Mouse (Mus musculus): ENCODE data around the gene Taok2. TPM values are rescaled to one million over a fixed set of nuclear protein-coding genes. Genes with fewer than 3 reads are reported as not detected.

The Taok2 gene
- polyA plus RNA-seq, 1 experiment from 2014 or later = 40.1 TPM

- Histone ChIP-seq H3K27me3 (ENCODE audit: control insufficient read depth, insufficient read depth, low read length) (peaks cover 22% of the 10 kb centered on the region), H3K4me3 (replicated peaks; ENCODE audit: low read length) (no peak overlapping the region), H3K9me3 (replicated peaks; ENCODE audit: control insufficient read depth, low read length) (no peaks in the 10 kb centered on the region), H3K36me3 (ENCODE audit: control insufficient read depth, insufficient read depth, low read length) (no peaks in the 10 kb centered on the region), H3K4me1 (ENCODE audit: control insufficient read depth, insufficient read depth, low read length) (0 out of 2 replicates have a peak, but pooled peaks cover 3% of the 10 kb centered on the region), H3K4me2 (ENCODE audit: low read depth, low read length) (no peak overlapping the region), H3K9ac (ENCODE audit: low read length) (no peak overlapping the region), H3K27ac (ENCODE audit: low read length) (no peak overlapping the region)
- WGBS = 14% methylated on average over 10 of the region's 10 CpGs
- no peak; the same call in 1 of the 2 replicates for ATAC-seq (ENCODE audit: insufficient read depth, low FRiP score)
Observed at GRCm38 (mm10) chr7:126823940-126824339, 60.6 kb downstream of the Taok2 start.

- 0 out of 2 replicates have a peak, but pooled peaks cover 3% of the 10 kb centered on the region for H3K4me1 ChIP-seq (ENCODE audit: control insufficient read depth, insufficient read depth, low read length)
- H3K9ac ChIP-seq (ENCODE audit: low read length) = peak overlapping the region; percentile 49; the same call in 1 of the 2 replicates
- no peak for ATAC-seq (ENCODE audit: insufficient read depth, low FRiP score)
- peaks cover 22% of the 10 kb centered on the region for H3K27me3 ChIP-seq (ENCODE audit: control insufficient read depth, insufficient read depth, low read length)
- no peak overlapping the region for H3K27ac ChIP-seq (ENCODE audit: low read length)
- H3K4me3 ChIP-seq (replicated peaks; ENCODE audit: low read length) = peak overlapping the region; percentile 27
- H3K9me3 ChIP-seq (replicated peaks; ENCODE audit: control insufficient read depth, low read length) = no peaks in the 10 kb centered on the region
- under 1% methylated on average over 18 of the region's 19 CpGs for WGBS
- peak overlapping the region; percentile 54 for H3K4me2 ChIP-seq (ENCODE audit: low read depth, low read length)
- H3K36me3 ChIP-seq (ENCODE audit: control insufficient read depth, insufficient read depth, low read length) = no peaks in the 10 kb centered on the region
Observed at GRCm38 (mm10) chr7:126823202-126823711, 61.2 kb downstream of the Taok2 start.

- no peaks in the 10 kb centered on the region for H3K36me3 ChIP-seq (ENCODE audit: control insufficient read depth, insufficient read depth, low read length)
- H3K9me3 ChIP-seq (replicated peaks; ENCODE audit: control insufficient read depth, low read length) = no peaks in the 10 kb centered on the region
- peaks cover 22% of the 10 kb centered on the region for H3K27me3 ChIP-seq (ENCODE audit: control insufficient read depth, insufficient read depth, low read length)
- WGBS = 20% methylated on average over 9 of the region's 9 CpGs
- no peak overlapping the region for H3K9ac ChIP-seq (ENCODE audit: low read length)
- 0 out of 2 replicates have a peak, but pooled peaks cover 3% of the 10 kb centered on the region for H3K4me1 ChIP-seq (ENCODE audit: control insufficient read depth, insufficient read depth, low read length)
- H3K4me3 ChIP-seq (replicated peaks; ENCODE audit: low read length) = peak overlapping the region; percentile 27; the same call in 1 of the 2 replicates
- peak overlapping the region; percentile 54; the same call in 1 of the 2 replicates for H3K4me2 ChIP-seq (ENCODE audit: low read depth, low read length)
- H3K27ac ChIP-seq (ENCODE audit: low read length) = no peak overlapping the region
- ATAC-seq (ENCODE audit: insufficient read depth, low FRiP score) = no peak; the same call in 1 of the 2 replicates
Observed at GRCm38 (mm10) chr7:126822741-126823140, 61.8 kb downstream of the Taok2 start.

DNA sequence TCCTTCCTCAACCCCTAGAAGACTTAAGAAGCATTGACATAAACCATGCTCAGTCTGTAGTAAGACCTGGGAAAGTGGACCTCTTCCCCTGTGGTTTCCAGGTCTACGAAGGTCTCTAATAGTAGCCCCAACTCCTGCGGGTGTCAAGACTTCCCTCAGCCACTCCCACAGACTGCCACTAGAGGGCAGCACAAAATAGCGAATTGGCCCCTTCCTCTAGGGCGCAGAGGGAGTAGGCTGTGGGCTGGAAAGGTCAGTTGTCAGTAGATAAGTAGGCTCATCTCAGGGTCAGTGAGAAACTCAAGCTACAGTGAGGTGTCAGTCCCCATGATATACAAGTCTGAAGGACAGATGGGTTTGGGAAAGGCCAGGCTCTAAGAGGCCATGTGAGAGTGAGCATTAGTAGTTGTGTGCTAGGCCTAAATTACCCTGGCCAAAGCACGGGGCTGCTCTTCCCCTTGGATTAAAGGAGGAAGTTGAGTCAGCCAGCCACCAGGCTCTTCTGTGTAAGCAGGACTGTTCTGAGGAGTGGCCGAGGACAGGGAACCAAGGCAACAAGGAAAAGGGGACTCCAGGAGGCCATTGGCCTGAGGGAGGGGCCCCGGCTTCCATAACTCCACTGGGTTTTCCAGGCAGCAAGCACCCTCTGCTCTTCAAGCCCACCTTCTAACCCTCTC, 62.5 kb downstream of the Taok2 start:
- no peaks in the 10 kb centered on the region for H3K36me3 ChIP-seq (ENCODE audit: control insufficient read depth, insufficient read depth, low read length)
- ATAC-seq (ENCODE audit: insufficient read depth, low FRiP score) = peak; percentile 25; the same call in 1 of the 2 replicates
- H3K9me3 ChIP-seq (replicated peaks; ENCODE audit: control insufficient read depth, low read length) = no peaks in the 10 kb centered on the region
- no peak overlapping the region for H3K27ac ChIP-seq (ENCODE audit: low read length)
- no peak overlapping the region for H3K4me3 ChIP-seq (replicated peaks; ENCODE audit: low read length)
- 19% methylated on average over 7 of the region's 7 CpGs for WGBS
- H3K9ac ChIP-seq (ENCODE audit: low read length) = no peak overlapping the region
- 0 out of 2 replicates have a peak, but pooled peaks cover 3% of the 10 kb centered on the region for H3K4me1 ChIP-seq (ENCODE audit: control insufficient read depth, insufficient read depth, low read length)
- H3K27me3 ChIP-seq (ENCODE audit: control insufficient read depth, insufficient read depth, low read length) = peaks cover 22% of the 10 kb centered on the region
- H3K4me2 ChIP-seq (ENCODE audit: low read depth, low read length) = no peak overlapping the region

DNA sequence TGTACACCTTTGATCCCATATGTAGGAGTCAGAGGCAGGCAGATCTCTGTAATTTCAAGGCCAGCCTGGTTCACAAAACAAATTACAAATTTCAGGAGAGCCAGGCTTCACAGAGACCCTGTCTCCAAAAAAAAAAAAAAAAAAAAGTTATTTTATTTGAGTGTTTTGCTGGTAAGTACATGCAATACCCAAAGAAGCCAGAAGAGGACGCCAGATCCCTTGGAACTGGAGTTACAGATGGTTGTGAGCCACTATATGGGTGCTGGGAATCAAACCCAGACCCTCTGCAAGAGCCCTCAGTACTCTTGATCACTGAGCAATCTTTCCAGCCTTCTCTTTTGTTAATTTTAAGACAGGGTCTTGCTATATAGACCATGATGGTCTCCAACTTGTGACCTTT, 65.7 kb downstream of the Taok2 start:
- WGBS = 21% methylated on average over 1 of the region's 1 CpGs
- H3K4me3 ChIP-seq (replicated peaks; ENCODE audit: low read length) = no peak overlapping the region
- ATAC-seq (ENCODE audit: insufficient read depth, low FRiP score) = no peak
- no peak overlapping the region for H3K27ac ChIP-seq (ENCODE audit: low read length)
- H3K4me2 ChIP-seq (ENCODE audit: low read depth, low read length) = no peak overlapping the region
- H3K36me3 ChIP-seq (ENCODE audit: control insufficient read depth, insufficient read depth, low read length) = no peaks in the 10 kb centered on the region
- H3K9me3 ChIP-seq (replicated peaks; ENCODE audit: control insufficient read depth, low read length) = no peaks in the 10 kb centered on the region
- peaks cover 10% of the 10 kb centered on the region for H3K27me3 ChIP-seq (ENCODE audit: control insufficient read depth, insufficient read depth, low read length)
- 0 out of 2 replicates have a peak, but pooled peaks cover 3% of the 10 kb centered on the region for H3K4me1 ChIP-seq (ENCODE audit: control insufficient read depth, insufficient read depth, low read length)
- H3K9ac ChIP-seq (ENCODE audit: low read length) = no peak overlapping the region

DNA sequence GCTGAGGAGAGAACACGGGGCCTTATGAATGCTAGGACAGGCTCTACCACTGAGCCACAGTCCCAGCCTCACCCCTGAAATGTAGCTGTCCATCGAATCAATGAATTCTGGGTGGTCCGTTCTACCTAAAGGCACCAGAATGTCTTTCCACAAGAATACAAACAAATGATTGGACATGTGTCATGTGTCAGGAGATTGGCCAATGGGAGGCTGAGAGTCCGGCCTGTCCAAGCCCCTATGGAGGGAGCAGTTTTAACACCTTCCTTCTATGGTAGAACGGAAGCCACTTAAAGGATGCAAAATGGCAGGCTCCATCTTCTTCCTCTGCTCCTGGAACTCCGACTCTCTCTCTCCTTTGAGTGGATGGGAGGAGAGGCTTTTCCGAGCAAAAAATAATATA, 66.9 kb downstream of the Taok2 start:
- Histone ChIP-seq H3K9ac (ENCODE audit: low read length) (no peak overlapping the region), H3K4me2 (ENCODE audit: low read depth, low read length) (no peak overlapping the region), H3K4me1 (ENCODE audit: control insufficient read depth, insufficient read depth, low read length) (no peaks in the 10 kb centered on the region), H3K36me3 (ENCODE audit: control insufficient read depth, insufficient read depth, low read length) (no peaks in the 10 kb centered on the region), H3K27ac (ENCODE audit: low read length) (no peak overlapping the region), H3K4me3 (replicated peaks; ENCODE audit: low read length) (no peak overlapping the region), H3K27me3 (ENCODE audit: control insufficient read depth, insufficient read depth, low read length) (peaks cover under 1% of the 10 kb centered on the region), H3K9me3 (replicated peaks; ENCODE audit: control insufficient read depth, low read length) (no peaks in the 10 kb centered on the region)
- 78% methylated on average over 7 of the region's 7 CpGs for WGBS
- ATAC-seq (ENCODE audit: insufficient read depth, low FRiP score) = no peak

DNA sequence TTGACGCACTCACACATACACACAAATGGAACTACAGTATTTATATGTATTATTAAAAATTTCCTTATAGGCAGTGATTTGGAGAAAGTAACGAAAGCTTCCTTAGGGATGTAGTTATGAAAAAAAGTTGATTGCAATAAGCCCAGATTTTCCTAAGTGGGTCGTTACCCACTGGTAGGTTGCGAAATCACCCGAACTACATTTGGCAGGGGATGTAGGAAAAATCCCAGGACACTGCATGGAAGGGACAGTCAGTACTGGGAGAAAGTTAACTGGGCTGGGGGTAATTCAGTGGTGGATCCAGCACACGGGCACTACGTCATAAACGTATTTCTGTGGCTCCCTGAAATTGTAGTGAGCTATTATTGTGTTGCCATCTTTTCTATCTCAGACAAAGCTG, 68.0 kb downstream of the Taok2 start:
- WGBS = 80% methylated on average over 8 of the region's 8 CpGs

GRCm38 (mm10) chr7:126815726-126816222, 68.7 kb downstream of the Taok2 start:
- no peak overlapping the region for H3K9ac ChIP-seq (ENCODE audit: low read length)
- no peaks in the 10 kb centered on the region for H3K4me1 ChIP-seq (ENCODE audit: control insufficient read depth, insufficient read depth, low read length)
- no peaks in the 10 kb centered on the region for H3K9me3 ChIP-seq (replicated peaks; ENCODE audit: control insufficient read depth, low read length)
- no peak for ATAC-seq (ENCODE audit: insufficient read depth, low FRiP score)
- H3K36me3 ChIP-seq (ENCODE audit: control insufficient read depth, insufficient read depth, low read length) = no peaks in the 10 kb centered on the region
- no peak overlapping the region for H3K4me3 ChIP-seq (replicated peaks; ENCODE audit: low read length)
- no peaks in the 10 kb centered on the region for H3K27me3 ChIP-seq (ENCODE audit: control insufficient read depth, insufficient read depth, low read length)
- H3K4me2 ChIP-seq (ENCODE audit: low read depth, low read length) = no peak overlapping the region
- H3K27ac ChIP-seq (ENCODE audit: low read length) = no peak overlapping the region
- 61% methylated on average over 8 of the region's 8 CpGs for WGBS

More for the DNA sequence above, 68.0 kb downstream of the Taok2 start:
- Histone ChIP-seq H3K4me2 (ENCODE audit: low read depth, low read length) (no peak overlapping the region), H3K9ac (ENCODE audit: low read length) (no peak overlapping the region), H3K36me3 (ENCODE audit: control insufficient read depth, insufficient read depth, low read length) (no peaks in the 10 kb centered on the region), H3K9me3 (replicated peaks; ENCODE audit: control insufficient read depth, low read length) (no peaks in the 10 kb centered on the region), H3K27ac (ENCODE audit: low read length) (no peak overlapping the region), H3K4me1 (ENCODE audit: control insufficient read depth, insufficient read depth, low read length) (no peaks in the 10 kb centered on the region), H3K4me3 (replicated peaks; ENCODE audit: low read length) (no peak overlapping the region), H3K27me3 (ENCODE audit: control insufficient read depth, insufficient read depth, low read length) (no peaks in the 10 kb centered on the region)
- no peak for ATAC-seq (ENCODE audit: insufficient read depth, low FRiP score)

Measured in stomach, embryonic 16.5 days (tissue).